Mouse (Mus musculus): ENCODE data around the gene Armc3.

- TF ChIP-seq CTCF (IDR thresholded peaks at IDR 0.05), result no peak
- no peak for TF ChIP-seq EP300 (IDR thresholded peaks at IDR 0.05; ENCODE audit: insufficient read depth, low read depth, low read length)
- no peak for TF ChIP-seq POLR2A (IDR thresholded peaks at IDR 0.05; ENCODE audit: insufficient read depth, low read depth, low read length)
Measured at GRCm38 (mm10) chr2:19301251-19301650, 102.1 kb downstream of the Armc3 start.

Measured in heart, adult 2 months (tissue).